Mouse (Mus musculus): ENCODE data around the gene Babam2. TPM values are rescaled to one million over a fixed set of nuclear protein-coding genes. Genes with fewer than 3 reads are reported as not detected.
A peak's percentile ranks its signal among the peaks of the same experiment; 100 is the strongest.

The Babam2 gene
- polyA plus RNA-seq, 1 experiment = 77.2 TPM

GRCm38 (mm10) chr5:31814068-31814467 lies 116.6 kb downstream of the Babam2 start:
- Histone ChIP-seq H3K27me3 (ENCODE audit: control insufficient read depth, insufficient read depth, insufficient read length) (no peaks in the 10 kb centered on the region), H3K36me3 (ENCODE audit: control insufficient read depth, insufficient read depth) (no peaks in the 10 kb centered on the region), H3K79me2 (ENCODE audit: control insufficient read depth, insufficient read depth) (no peaks in the 10 kb centered on the region), H3ac (ENCODE audit: control insufficient read depth, insufficient read length) (no peak overlapping the region), H3K4me2 (ENCODE audit: low read depth) (no peak overlapping the region), H3K4me3 (no peak overlapping the region)
- no peak for TF ChIP-seq MYOG (IDR thresholded peaks at IDR 0.05; ENCODE audit: control insufficient read depth in 1 of 3, insufficient read depth in 1 of 3, insufficient read length in 2 of 3, low read depth in 2 of 3)

- Histone ChIP-seq H3ac (ENCODE audit: control insufficient read depth, insufficient read length) (no peak overlapping the region), H3K36me3 (ENCODE audit: control insufficient read depth, insufficient read depth) (no peaks in the 10 kb centered on the region), H3K27me3 (ENCODE audit: control insufficient read depth, insufficient read depth, insufficient read length) (no peaks in the 10 kb centered on the region), H3K4me3 (no peak overlapping the region), H3K4me2 (ENCODE audit: low read depth) (no peak overlapping the region), H3K79me2 (ENCODE audit: control insufficient read depth, insufficient read depth) (no peaks in the 10 kb centered on the region)
- no peak for TF ChIP-seq USF1 (IDR thresholded peaks at IDR 0.05; ENCODE audit: low read depth)
- TF ChIP-seq SRF (IDR thresholded peaks at IDR 0.05; ENCODE audit: control insufficient read depth, insufficient read length, low read depth) = no peak
- TF ChIP-seq REST (IDR thresholded peaks at IDR 0.05; ENCODE audit: insufficient read depth, insufficient read length) = peak; percentile 83
- TF ChIP-seq POLR2A (IDR thresholded peaks at IDR 0.05; ENCODE audit: insufficient read length, low read depth) = no peak
- TF ChIP-seq MYOD1 (IDR thresholded peaks at IDR 0.05; ENCODE audit: control insufficient read depth in 1 of 3, insufficient read length in 2 of 3, low read depth in 2 of 3) = no peak
Measured at GRCm38 (mm10) chr5:31815129-31815528, 117.6 kb downstream of the Babam2 start.

- no peak for TF ChIP-seq CEBPB (IDR thresholded peaks at IDR 0.05; ENCODE audit: insufficient read depth, poor library complexity, severe bottlenecking)
- TF ChIP-seq TCF3 (IDR thresholded peaks at IDR 0.05; ENCODE audit: insufficient read length, low read depth) = no peak
- no peak for TF ChIP-seq MYOG (IDR thresholded peaks at IDR 0.05; ENCODE audit: control insufficient read depth in 1 of 3, insufficient read depth in 1 of 3, insufficient read length in 2 of 3, low read depth in 2 of 3)
- TF ChIP-seq REST (IDR thresholded peaks at IDR 0.05; ENCODE audit: insufficient read depth, insufficient read length) = no peak
- TF ChIP-seq POLR2A (IDR thresholded peaks at IDR 0.05; ENCODE audit: insufficient read length, low read depth) = no peak
- no peak for TF ChIP-seq TCF12 (IDR thresholded peaks at IDR 0.05; ENCODE audit: insufficient read depth, poor library complexity, severe bottlenecking)
- TF ChIP-seq USF1 (IDR thresholded peaks at IDR 0.05; ENCODE audit: low read depth) = no peak
Measured at GRCm38 (mm10) chr5:31816082-31816481, 118.6 kb downstream of the Babam2 start.

GRCm38 (mm10) chr5:31820801-31821200 lies 123.3 kb downstream of the Babam2 start:
- H3K79me2 ChIP-seq (ENCODE audit: control insufficient read depth, insufficient read depth) = no peaks in the 10 kb centered on the region
- TF ChIP-seq POLR2A (IDR thresholded peaks at IDR 0.05; ENCODE audit: insufficient read length, low read depth) (no peak), MYOD1 (IDR thresholded peaks at IDR 0.05; ENCODE audit: control insufficient read depth in 1 of 3, insufficient read length in 2 of 3, low read depth in 2 of 3) (no peak), TCF12 (IDR thresholded peaks at IDR 0.05; ENCODE audit: insufficient read depth, poor library complexity, severe bottlenecking) (no peak), USF1 (IDR thresholded peaks at IDR 0.05; ENCODE audit: low read depth) (no peak), TCF3 (IDR thresholded peaks at IDR 0.05; ENCODE audit: insufficient read length, low read depth) (no peak), CEBPB (IDR thresholded peaks at IDR 0.05; ENCODE audit: insufficient read depth, poor library complexity, severe bottlenecking) (no peak), E2F4 (IDR thresholded peaks at IDR 0.05; ENCODE audit: insufficient read depth) (no peak), REST (IDR thresholded peaks at IDR 0.05; ENCODE audit: insufficient read depth, insufficient read length) (no peak), MYOG (IDR thresholded peaks at IDR 0.05; ENCODE audit: control insufficient read depth in 1 of 3, insufficient read depth in 1 of 3, insufficient read length in 2 of 3, low read depth in 2 of 3) (no peak), SRF (IDR thresholded peaks at IDR 0.05; ENCODE audit: control insufficient read depth, insufficient read length, low read depth) (no peak), MAX (IDR thresholded peaks at IDR 0.05; ENCODE audit: low read depth) (no peak)
- H3K27me3 ChIP-seq (ENCODE audit: control insufficient read depth, insufficient read depth, insufficient read length) = no peaks in the 10 kb centered on the region
- H3K36me3 ChIP-seq (ENCODE audit: control insufficient read depth, insufficient read depth) = no peaks in the 10 kb centered on the region
- no peak overlapping the region for H3K4me3 ChIP-seq
- H3K4me2 ChIP-seq (ENCODE audit: low read depth) = no peak overlapping the region
- H3ac ChIP-seq (ENCODE audit: control insufficient read depth, insufficient read length) = no peak overlapping the region

More at GRCm38 (mm10) chr5:31816082-31816481, 118.6 kb downstream of the Babam2 start:
- H3ac ChIP-seq (ENCODE audit: control insufficient read depth, insufficient read length) = no peak overlapping the region
- no peaks in the 10 kb centered on the region for H3K36me3 ChIP-seq (ENCODE audit: control insufficient read depth, insufficient read depth)
- H3K4me2 ChIP-seq (ENCODE audit: low read depth) = no peak overlapping the region
- H3K4me3 ChIP-seq = no peak overlapping the region
- H3K79me2 ChIP-seq (ENCODE audit: control insufficient read depth, insufficient read depth) = no peaks in the 10 kb centered on the region
- H3K27me3 ChIP-seq (ENCODE audit: control insufficient read depth, insufficient read depth, insufficient read length) = no peaks in the 10 kb centered on the region

- H3K36me3 ChIP-seq (ENCODE audit: control insufficient read depth, insufficient read depth) = no peaks in the 10 kb centered on the region
Measured at GRCm38 (mm10) chr5:31821204-31821603, 123.7 kb downstream of the Babam2 start.

More at GRCm38 (mm10) chr5:31821204-31821603, 123.7 kb downstream of the Babam2 start:
- Histone ChIP-seq H3K79me2 (ENCODE audit: control insufficient read depth, insufficient read depth) (no peaks in the 10 kb centered on the region), H3K4me3 (no peak overlapping the region), H3K4me2 (ENCODE audit: low read depth) (no peak overlapping the region), H3K27me3 (ENCODE audit: control insufficient read depth, insufficient read depth, insufficient read length) (no peaks in the 10 kb centered on the region), H3ac (ENCODE audit: control insufficient read depth, insufficient read length) (no peak overlapping the region)
- no peak for TF ChIP-seq REST (IDR thresholded peaks at IDR 0.05; ENCODE audit: insufficient read depth, insufficient read length)
- TF ChIP-seq USF1 (IDR thresholded peaks at IDR 0.05; ENCODE audit: low read depth) = no peak
- no peak for TF ChIP-seq MYOD1 (IDR thresholded peaks at IDR 0.05; ENCODE audit: control insufficient read depth in 1 of 3, insufficient read length in 2 of 3, low read depth in 2 of 3)
- no peak for TF ChIP-seq E2F4 (IDR thresholded peaks at IDR 0.05; ENCODE audit: insufficient read depth)
- TF ChIP-seq TCF3 (IDR thresholded peaks at IDR 0.05; ENCODE audit: insufficient read length, low read depth) = no peak
- no peak for TF ChIP-seq SRF (IDR thresholded peaks at IDR 0.05; ENCODE audit: control insufficient read depth, insufficient read length, low read depth)
- TF ChIP-seq TCF12 (IDR thresholded peaks at IDR 0.05; ENCODE audit: insufficient read depth, poor library complexity, severe bottlenecking) = no peak
- TF ChIP-seq CEBPB (IDR thresholded peaks at IDR 0.05; ENCODE audit: insufficient read depth, poor library complexity, severe bottlenecking) = no peak
- no peak for TF ChIP-seq MYOG (IDR thresholded peaks at IDR 0.05; ENCODE audit: control insufficient read depth in 1 of 3, insufficient read depth in 1 of 3, insufficient read length in 2 of 3, low read depth in 2 of 3)
- TF ChIP-seq POLR2AphosphoS2 (IDR thresholded peaks at IDR 0.05; ENCODE audit: insufficient read length, low read depth) = no peak
- no peak for TF ChIP-seq MAX (IDR thresholded peaks at IDR 0.05; ENCODE audit: low read depth)
- no peak for TF ChIP-seq POLR2A (IDR thresholded peaks at IDR 0.05; ENCODE audit: insufficient read length, low read depth)
